Mouse (Mus musculus) cerebral cortex, adult 2 months (tissue): ENCODE measurements around the gene Sirpb1c.

ENCODE experiments used
- WGBS: fragments of 180-500 bp; shearing (Covaris S2); methylation state at CpG from one replicate; pipeline ENCODE4 v1.1.7; 2018; 5-methylcytosine and 5-hydroxymethylcytosine counted together

The Sirpb1c gene

GRCm38 (mm10) chr3:15848280-15848679, at the start of gene Sirpb1c:
Gene Sirpb1c, minus strand, starts transcription at chr3:15848528.
- WGBS: 68% methylated on average over 1 of the region's 1 CpGs

- 94% methylated on average over 3 of the region's 3 CpGs for WGBS
These were observed 38.1 kb upstream of the Sirpb1c start for GRCm38 (mm10) chr3:15886380-15886779.

GRCm38 (mm10) chr3:15849922-15850321, 1.6 kb upstream of the Sirpb1c start:
- 93% methylated on average over 1 of the region's 1 CpGs for WGBS

DNA sequence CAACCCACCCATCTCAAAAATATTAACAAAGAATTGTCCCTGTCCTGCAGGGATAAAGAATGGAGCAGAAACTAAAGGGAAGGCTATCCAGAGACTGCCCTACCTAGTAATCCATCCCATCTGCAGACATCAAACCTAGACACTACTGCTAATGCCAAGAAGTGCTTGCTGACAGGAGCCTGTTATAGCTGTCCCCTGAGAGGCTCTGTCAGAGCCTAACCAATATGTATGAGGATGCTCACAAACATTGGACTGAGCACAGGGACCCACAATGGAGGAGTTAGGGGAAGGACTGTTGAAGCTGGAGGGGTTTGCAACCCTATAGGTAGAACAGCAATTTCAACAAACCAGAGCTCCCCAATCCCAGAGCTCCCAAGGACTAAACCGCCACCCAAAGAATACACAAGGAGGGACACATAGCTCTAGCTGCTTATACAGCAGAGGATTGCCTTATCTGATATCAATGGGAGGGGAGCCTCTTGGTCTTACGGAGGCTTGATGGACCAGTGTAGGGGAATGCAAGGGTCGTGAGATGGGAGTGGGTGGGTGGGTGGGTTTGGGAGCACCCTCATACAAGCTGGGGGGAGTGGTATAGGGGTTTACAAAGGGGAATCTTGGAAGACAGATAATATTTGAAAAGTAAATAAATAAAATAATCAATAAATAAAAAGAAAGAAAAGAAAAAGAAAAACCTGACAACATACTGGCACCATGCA, 838 bp downstream of the Sirpb1c start:
- WGBS: 74% methylated on average over 3 of the region's 3 CpGs

GRCm38 (mm10) chr3:15773642-15774041, 74.7 kb downstream of the Sirpb1c start:
- WGBS: 68% methylated on average over 2 of the region's 2 CpGs
